Mouse (Mus musculus): Measurements from ENCODE around the gene Rap1gap. TPM values are rescaled to one million over a fixed set of nuclear protein-coding genes. Genes with fewer than 3 reads are reported as not detected.

The Rap1gap gene
- polyA plus RNA-seq, 1 experiment from 2014 or later = 1.2 TPM

- DNase-seq (no peak), ATAC-seq (ENCODE audit: low read depth) (no peak)
- H3K4me1 ChIP-seq (replicated peaks) = peaks cover 26% of the 10 kb centered on the region
- no peak overlapping the region for H3K9ac ChIP-seq
- H3K4me2 ChIP-seq = no peak overlapping the region
- no peaks in the 10 kb centered on the region for H3K9me3 ChIP-seq (replicated peaks)
- H3K36me3 ChIP-seq = peaks cover 85% of the 10 kb centered on the region
- no peaks in the 10 kb centered on the region for H3K27me3 ChIP-seq
- no peak overlapping the region for H3K27ac ChIP-seq
- H3K4me3 ChIP-seq (replicated peaks) = no peak overlapping the region
Observed at GRCm38 (mm10) chr4:137646262-137646661, 18.3 kb upstream of the Rap1gap start.

- H3K27ac ChIP-seq = no peak overlapping the region
- H3K27me3 ChIP-seq = no peaks in the 10 kb centered on the region
- H3K36me3 ChIP-seq = peaks cover 94% of the 10 kb centered on the region
- ATAC-seq (ENCODE audit: low read depth) (no peak), DNase-seq (no peak)
- no peak overlapping the region for H3K9ac ChIP-seq
- 85% methylated on average over 6 of the region's 6 CpGs for WGBS (ENCODE audit: insufficient replicate concordance)
- H3K4me1 ChIP-seq (replicated peaks) = peaks cover 24% of the 10 kb centered on the region
- no peaks in the 10 kb centered on the region for H3K9me3 ChIP-seq (replicated peaks)
- no peak overlapping the region for H3K4me3 ChIP-seq (replicated peaks)
- H3K4me2 ChIP-seq = no peak overlapping the region
Observed at GRCm38 (mm10) chr4:137647648-137648047, 16.9 kb upstream of the Rap1gap start.

- Histone ChIP-seq H3K27me3 (no peaks in the 10 kb centered on the region), H3K36me3 (peaks cover 95% of the 10 kb centered on the region), H3K9ac (no peak overlapping the region), H3K4me2 (no peak overlapping the region), H3K4me1 (replicated peaks) (peaks cover 18% of the 10 kb centered on the region), H3K9me3 (replicated peaks) (no peaks in the 10 kb centered on the region), H3K4me3 (replicated peaks) (no peak overlapping the region), H3K27ac (no peak overlapping the region)
- ATAC-seq (ENCODE audit: low read depth) (no peak), DNase-seq (no peak)
- WGBS (ENCODE audit: insufficient replicate concordance) = 86% methylated on average over 9 of the region's 9 CpGs
Observed at GRCm38 (mm10) chr4:137648230-137648629, 16.3 kb upstream of the Rap1gap start.

GRCm38 (mm10) chr4:137650912-137651311 lies 13.6 kb upstream of the Rap1gap start:
- WGBS (ENCODE audit: insufficient replicate concordance) = 70% methylated on average over 5 of the region's 5 CpGs
- H3K4me2 ChIP-seq = no peak overlapping the region
- ATAC-seq (ENCODE audit: low read depth) (peak; percentile 52; the same call in 1 of the 2 replicates), DNase-seq (no peak)
- H3K27me3 ChIP-seq = no peaks in the 10 kb centered on the region
- H3K9ac ChIP-seq = no peak overlapping the region
- peaks cover 15% of the 10 kb centered on the region for H3K4me1 ChIP-seq (replicated peaks)
- H3K36me3 ChIP-seq = peaks cover 97% of the 10 kb centered on the region
- H3K4me3 ChIP-seq (replicated peaks) = no peak overlapping the region
- no peaks in the 10 kb centered on the region for H3K9me3 ChIP-seq (replicated peaks)
- H3K27ac ChIP-seq = no peak overlapping the region

- DNase-seq = no peak
- 93% methylated on average over 5 of the region's 5 CpGs for WGBS (ENCODE audit: insufficient replicate concordance)
- no peaks in the 10 kb centered on the region for H3K27me3 ChIP-seq
- H3K4me1 ChIP-seq (replicated peaks) = peaks cover 15% of the 10 kb centered on the region
- no peak overlapping the region for H3K4me2 ChIP-seq
- H3K36me3 ChIP-seq = peaks cover 98% of the 10 kb centered on the region
- no peak overlapping the region for H3K4me3 ChIP-seq (replicated peaks)
- no peak overlapping the region for H3K9ac ChIP-seq
- H3K9me3 ChIP-seq (replicated peaks) = no peaks in the 10 kb centered on the region
- ATAC-seq (ENCODE audit: low read depth) = peak; percentile 51
- H3K27ac ChIP-seq = peak overlapping the region; percentile 29; the same call in 1 of the 2 replicates
Observed at GRCm38 (mm10) chr4:137652835-137653346, 11.6 kb upstream of the Rap1gap start.

GRCm38 (mm10) chr4:137655241-137656031 lies 9.1 kb upstream of the Rap1gap start:
- H3K9ac ChIP-seq = no peak overlapping the region
- no peak for DNase-seq
- no peak for ATAC-seq (ENCODE audit: low read depth)
- 84% methylated on average over 18 of the region's 18 CpGs for WGBS (ENCODE audit: insufficient replicate concordance)
- H3K4me1 ChIP-seq (replicated peaks) = peaks cover 12% of the 10 kb centered on the region
- no peak overlapping the region for H3K4me2 ChIP-seq
- no peaks in the 10 kb centered on the region for H3K27me3 ChIP-seq
- no peak overlapping the region for H3K27ac ChIP-seq
- peaks cover 76% of the 10 kb centered on the region for H3K36me3 ChIP-seq
- no peak overlapping the region for H3K4me3 ChIP-seq (replicated peaks)
- no peaks in the 10 kb centered on the region for H3K9me3 ChIP-seq (replicated peaks)

- H3K9me3 ChIP-seq (replicated peaks) = no peaks in the 10 kb centered on the region
- 93% methylated on average over 8 of the region's 8 CpGs for WGBS (ENCODE audit: insufficient replicate concordance)
- ATAC-seq (ENCODE audit: low read depth) = no peak
Observed at GRCm38 (mm10) chr4:137657674-137658073, 6.9 kb upstream of the Rap1gap start.

GRCm38 (mm10) chr4:137659541-137659940 lies 5.0 kb upstream of the Rap1gap start:
- peaks cover 36% of the 10 kb centered on the region for H3K36me3 ChIP-seq
- no peaks in the 10 kb centered on the region for H3K9me3 ChIP-seq (replicated peaks)
- H3K4me2 ChIP-seq = no peak overlapping the region
- H3K4me3 ChIP-seq (replicated peaks) = no peak overlapping the region
- peaks cover 20% of the 10 kb centered on the region for H3K27me3 ChIP-seq
- no peak for ATAC-seq (ENCODE audit: low read depth)
- no peak overlapping the region for H3K27ac ChIP-seq
- no peak overlapping the region for H3K9ac ChIP-seq
- 0 out of 2 replicates have a peak, but pooled peaks cover 6% of the 10 kb centered on the region for H3K4me1 ChIP-seq (replicated peaks)
- no peak for DNase-seq
- 77% methylated on average over 4 of the region's 4 CpGs for WGBS (ENCODE audit: insufficient replicate concordance)

More at GRCm38 (mm10) chr4:137657674-137658073, 6.9 kb upstream of the Rap1gap start:
- DNase-seq = no peak
- 0 out of 2 replicates have a peak, but pooled peaks cover 2% of the 10 kb centered on the region for H3K27me3 ChIP-seq
- H3K27ac ChIP-seq = no peak overlapping the region
- H3K36me3 ChIP-seq = peaks cover 54% of the 10 kb centered on the region
- no peak overlapping the region for H3K4me3 ChIP-seq (replicated peaks)
- no peak overlapping the region for H3K9ac ChIP-seq
- H3K4me1 ChIP-seq (replicated peaks) = peaks cover 2% of the 10 kb centered on the region; the same call in 1 of the 2 replicates
- H3K4me2 ChIP-seq = no peak overlapping the region

- peaks cover 12% of the 10 kb centered on the region; the same call in 1 of the 2 replicates for H3K4me1 ChIP-seq (replicated peaks)
- DNase-seq = no peak
- no peak overlapping the region for H3K27ac ChIP-seq
- no peak for ATAC-seq (ENCODE audit: low read depth)
- H3K9ac ChIP-seq = no peak overlapping the region
- no peaks in the 10 kb centered on the region for H3K9me3 ChIP-seq (replicated peaks)
- no peak overlapping the region for H3K4me2 ChIP-seq
- no peak overlapping the region for H3K4me3 ChIP-seq (replicated peaks)
- WGBS (ENCODE audit: insufficient replicate concordance) = 52% methylated on average over 10 of the region's 10 CpGs
- H3K36me3 ChIP-seq = peaks cover 26% of the 10 kb centered on the region
- H3K27me3 ChIP-seq = peaks cover 30% of the 10 kb centered on the region
Observed at GRCm38 (mm10) chr4:137660364-137661077, 4.0 kb upstream of the Rap1gap start.

- Histone ChIP-seq H3K36me3 (peaks cover 21% of the 10 kb centered on the region), H3K9ac (no peak overlapping the region), H3K4me1 (replicated peaks) (peaks cover 12% of the 10 kb centered on the region; the same call in 1 of the 2 replicates), H3K4me2 (no peak overlapping the region), H3K27ac (no peak overlapping the region), H3K4me3 (replicated peaks) (no peak overlapping the region), H3K27me3 (peaks cover 35% of the 10 kb centered on the region), H3K9me3 (replicated peaks) (no peaks in the 10 kb centered on the region)
- 60% methylated on average over 2 of the region's 2 CpGs for WGBS (ENCODE audit: insufficient replicate concordance)
- DNase-seq (no peak), ATAC-seq (ENCODE audit: low read depth) (no peak)
Observed at GRCm38 (mm10) chr4:137661078-137661450, 3.5 kb upstream of the Rap1gap start.

GRCm38 (mm10) chr4:137661547-137661946 lies 3.0 kb upstream of the Rap1gap start:
- no peaks in the 10 kb centered on the region for H3K9me3 ChIP-seq (replicated peaks)
- H3K4me1 ChIP-seq (replicated peaks) = peaks cover 12% of the 10 kb centered on the region; the same call in 1 of the 2 replicates
- no peak for DNase-seq
- no peak overlapping the region for H3K4me3 ChIP-seq (replicated peaks)
- no peak overlapping the region for H3K4me2 ChIP-seq
- H3K9ac ChIP-seq = no peak overlapping the region
- H3K27me3 ChIP-seq = peaks cover 40% of the 10 kb centered on the region
- 88% methylated on average over 5 of the region's 6 CpGs for WGBS (ENCODE audit: insufficient replicate concordance)
- H3K27ac ChIP-seq = no peak overlapping the region
- no peak for ATAC-seq (ENCODE audit: low read depth)
- peaks cover 16% of the 10 kb centered on the region for H3K36me3 ChIP-seq

Data from liver, embryonic 13.5 days (tissue).